Mouse (Mus musculus) lung, postnatal 14 days (tissue): ENCODE measurements at regions not wholly inside any gene's neighbourhood (a gene's known extent, or its start where the extent isn't known, plus 50 kb on each side); places are given as distances from the start of the nearest gene placed in this dataset.
A peak's percentile ranks its signal among the peaks of the same experiment; 100 is the strongest.

Source experiments
- DNase-seq: peaks from one replicate; pipeline ENCODE4 v3.0.0; 2021

- DNase-seq, result no peak
Observed at GRCm38 (mm10) chr12:25891391-25892167, 523.5 kb downstream of the Rnf144a start.

- DNase-seq, result peak; percentile 37
Observed at GRCm38 (mm10) chr12:25890722-25891121, 524.3 kb downstream of the Rnf144a start.

- DNase-seq, result no peak
Observed at GRCm38 (mm10) chr12:25883771-25884171, 531.3 kb downstream of the Rnf144a start.

GRCm38 (mm10) chr12:25871816-25872215 is 543.2 kb downstream of the Rnf144a start:
- DNase-seq, result no peak

GRCm38 (mm10) chr12:25871001-25871461 is 544.0 kb downstream of the Rnf144a start:
- DNase-seq, result no peak

- DNase-seq, result no peak
Observed at GRCm38 (mm10) chr12:25869846-25870245, 545.2 kb downstream of the Rnf144a start.

GRCm38 (mm10) chr12:25865063-25865462 is 550.0 kb downstream of the Rnf144a start:
- DNase-seq, result peak; percentile 3

GRCm38 (mm10) chr12:25864113-25864852 is 550.8 kb downstream of the Rnf144a start:
- peak; percentile 59 for DNase-seq

GRCm38 (mm10) chr12:25861100-25861499 is 554.0 kb downstream of the Rnf144a start:
- no peak for DNase-seq

GRCm38 (mm10) chr12:25858397-25858796 is 556.7 kb downstream of the Rnf144a start:
- no peak for DNase-seq

- DNase-seq, result no peak
Observed at GRCm38 (mm10) chr12:25830057-25830456, 585.0 kb downstream of the Rnf144a start.

- no peak for DNase-seq
Observed at GRCm38 (mm10) chr12:25827961-25828360, 587.1 kb downstream of the Rnf144a start.

- no peak for DNase-seq
Observed at GRCm38 (mm10) chr12:25826928-25827327, 588.1 kb downstream of the Rnf144a start.

GRCm38 (mm10) chr12:25826451-25826850 is 588.6 kb downstream of the Rnf144a start:
- DNase-seq, result no peak

GRCm38 (mm10) chr12:25816248-25816647 is 598.8 kb downstream of the Rnf144a start:
- no peak for DNase-seq

GRCm38 (mm10) chr12:25795092-25795491 is 620.0 kb downstream of the Rnf144a start:
- DNase-seq, result no peak

GRCm38 (mm10) chr12:25794571-25794970 is 620.5 kb downstream of the Rnf144a start:
- DNase-seq, result no peak

- DNase-seq, result no peak
Observed at GRCm38 (mm10) chr12:25792571-25793075, 622.4 kb downstream of the Rnf144a start.

GRCm38 (mm10) chr12:25790956-25791355 is 624.1 kb downstream of the Rnf144a start:
- DNase-seq, result peak; percentile 39

- peak; percentile 41 for DNase-seq
Observed at GRCm38 (mm10) chr12:25785646-25786606, 629.1 kb downstream of the Rnf144a start.

GRCm38 (mm10) chr12:25784401-25784800 is 630.7 kb downstream of the Rnf144a start:
- no peak for DNase-seq

- no peak for DNase-seq
Observed at GRCm38 (mm10) chr12:25782972-25783717, 631.9 kb downstream of the Rnf144a start.
